Mouse (Mus musculus) forebrain, postnatal 0 days (tissue): ENCODE results near the gene Tcfl5. TPM values are rescaled to one million over a fixed set of nuclear protein-coding genes. Genes with fewer than 3 reads are reported as not detected.

Experiments
- ATAC-seq: fragments of 200-750 bp; cut with Nextera tagmentation; 2 replicates; pipeline ENCODE4 v1.8.0; 2017; ENCODE audit warnings: mild to moderate bottlenecking, moderate library complexity
- DNase-seq: peaks from one replicate; pipeline ENCODE4 v3.0.0-alpha.2; 2015
- H3K27ac ChIP-seq: fragments of 300-500 bp; sonication (generic); 2 replicates; pipeline ENCODE4 v1.5.1; 2014; ENCODE audit warnings: low read depth, mild to moderate bottlenecking, antibody characterized with exemption, low read length, moderate library complexity, mixed read lengths
- H3K27me3 ChIP-seq: fragments of 300-500 bp; sonication (generic); 2 replicates; pipeline ENCODE4 v1.6.1; 2014; ENCODE audit warnings: mild to moderate bottlenecking, low read length, mixed read lengths; ENCODE audit not compliant: insufficient read depth
- H3K36me3 ChIP-seq: fragments of 300-500 bp; sonication (generic); 2 replicates; pipeline ENCODE4 v1.6.1; 2014; ENCODE audit warnings: mild to moderate bottlenecking, moderate library complexity; ENCODE audit not compliant: insufficient read depth
- H3K4me1 ChIP-seq: fragments of 300-500 bp; sonication (generic); 2 replicates; pipeline ENCODE4 v1.6.1; 2014; ENCODE audit warnings: antibody characterized with exemption; ENCODE audit not compliant: insufficient read depth
- H3K4me2 ChIP-seq: fragments of 300-500 bp; sonication (generic); 2 replicates; pipeline ENCODE4 v1.6.1; 2014; ENCODE audit warnings: low read depth, mild to moderate bottlenecking, moderate library complexity
- H3K4me3 ChIP-seq: fragments of 300-500 bp; sonication (generic); 2 replicates; pipeline ENCODE4 v1.5.1; 2014; ENCODE audit warnings: low read depth, low read length, mixed read lengths
- H3K9ac ChIP-seq: fragments of 300-500 bp; sonication (generic); 2 replicates; pipeline ENCODE4 v1.6.1; 2014; ENCODE audit warnings: mild to moderate bottlenecking
- H3K9me3 ChIP-seq: fragments of 300-500 bp; sonication (generic); 2 replicates; pipeline ENCODE4 v1.6.1; 2016; ENCODE audit warnings: low read length
- CTCF ChIP-seq: sonication (generic); IDR thresholded peaks from 2 replicates; pipeline ENCODE4 v1.5.1; 2016; ENCODE audit warnings: antibody characterized with exemption, control low read depth, low read depth
- WGBS: fragments of 180-500 bp; shearing (Covaris S2); extraction: QIAGEN DNeasy Blood & Tissue Kit; methylation state at CpG from one replicate; pipeline ENCODE4 v1.1.7; 2014; 5-methylcytosine and 5-hydroxymethylcytosine counted together
- polyA plus RNA-seq: library from polyadenylated mRNA; unstranded; fragments of >200 nt; fragmentation: Nextera tagmentation; extraction: Ambion mirVana; gene quantifications from 2 replicates; pipeline ENCODE4 v1.2.1, GENCODE M21; 2015
- total RNA-seq: library from RNA; depleted of rRNA; stranded (reverse); fragments of >200 nt; gene quantifications from 2 replicates; pipeline ENCODE4 v1.2.3, GENCODE M21; 2014

Tcfl5 gene
- total and polyA plus RNA-seq, 2 experiments from 2014 or later, result 1.2 to 5.9 TPM

GRCm38 (mm10) chr2:180646841-180647240 lies 4.3 kb upstream of the Tcfl5 start:
- Histone ChIP-seq H3K36me3 (no peaks in the 10 kb centered on the region), H3K27me3 (peaks cover 23% of the 10 kb centered on the region), H3K27ac (no peak overlapping the region), H3K4me1 (no peaks in the 10 kb centered on the region), H3K4me2 (no peak overlapping the region), H3K4me3 (no peak overlapping the region), H3K9ac (no peak overlapping the region), H3K9me3 (peaks cover 18% of the 10 kb centered on the region)
- DNase-seq, result no peak
- no peak for TF ChIP-seq CTCF
- ATAC-seq, result no peak

GRCm38 (mm10) chr2:180643626-180644025 lies 1.1 kb upstream of the Tcfl5 start:
- Histone ChIP-seq H3K9ac (no peak overlapping the region), H3K4me1 (no peaks in the 10 kb centered on the region), H3K27ac (no peak overlapping the region), H3K36me3 (no peaks in the 10 kb centered on the region), H3K4me2 (no peak overlapping the region), H3K4me3 (no peak overlapping the region), H3K27me3 (peaks cover 41% of the 10 kb centered on the region), H3K9me3 (peaks cover 18% of the 10 kb centered on the region)
- no peak for ATAC-seq
- TF ChIP-seq CTCF, result no peak
- DNase-seq, result no peak

- Histone ChIP-seq H3K27ac (no peak overlapping the region), H3K4me2 (peak overlapping the region; percentile 46), H3K36me3 (no peaks in the 10 kb centered on the region), H3K9ac (no peak overlapping the region), H3K27me3 (peaks cover 41% of the 10 kb centered on the region), H3K9me3 (peaks cover 18% of the 10 kb centered on the region), H3K4me3 (peak overlapping the region; percentile 39), H3K4me1 (no peaks in the 10 kb centered on the region)
- DNase-seq (no peak), ATAC-seq (peak; percentile 53)
- TF ChIP-seq CTCF, result no peak
- WGBS, result 7% methylated on average over 97 of the region's 112 CpGs
Measured at GRCm38 (mm10) chr2:180641576-180642554, 643 bp downstream of the Tcfl5 start.

- Histone ChIP-seq H3K27me3 (no peaks in the 10 kb centered on the region), H3K27ac (no peak overlapping the region), H3K36me3 (no peaks in the 10 kb centered on the region), H3K4me3 (no peak overlapping the region), H3K9ac (no peak overlapping the region), H3K4me2 (no peak overlapping the region), H3K9me3 (no peaks in the 10 kb centered on the region), H3K4me1 (no peaks in the 10 kb centered on the region)
- no peak for ATAC-seq
- 91% methylated on average over 2 of the region's 2 CpGs for WGBS
- DNase-seq, result no peak
- TF ChIP-seq CTCF, result no peak
Measured at GRCm38 (mm10) chr2:180611882-180612281, 30.6 kb downstream of the Tcfl5 start.

GRCm38 (mm10) chr2:180610283-180610682 lies 32.2 kb downstream of the Tcfl5 start:
- H3K27me3 ChIP-seq, result no peaks in the 10 kb centered on the region
- WGBS, result 85% methylated on average over 4 of the region's 4 CpGs
- no peaks in the 10 kb centered on the region for H3K4me1 ChIP-seq
- H3K9ac ChIP-seq, result no peak overlapping the region
- no peaks in the 10 kb centered on the region for H3K36me3 ChIP-seq
- no peak overlapping the region for H3K27ac ChIP-seq
- TF ChIP-seq CTCF, result no peak
- H3K4me2 ChIP-seq, result no peak overlapping the region
- no peak for ATAC-seq
- no peak for DNase-seq
- H3K4me3 ChIP-seq, result no peak overlapping the region
- H3K9me3 ChIP-seq, result no peaks in the 10 kb centered on the region

- H3K36me3 ChIP-seq, result no peaks in the 10 kb centered on the region; the same call in 1 of the 2 replicates
- H3K9me3 ChIP-seq, result no peaks in the 10 kb centered on the region
- peaks cover 4% of the 10 kb centered on the region; the same call in 1 of the 2 replicates for H3K4me1 ChIP-seq
- no peak overlapping the region for H3K27ac ChIP-seq
- no peak overlapping the region for H3K4me3 ChIP-seq
- H3K9ac ChIP-seq, result no peak overlapping the region
- ATAC-seq (no peak), DNase-seq (no peak)
- H3K4me2 ChIP-seq, result no peak overlapping the region
- TF ChIP-seq CTCF, result no peak
- WGBS, result 48% methylated on average over 6 of the region's 6 CpGs
- H3K27me3 ChIP-seq, result no peaks in the 10 kb centered on the region
Measured at GRCm38 (mm10) chr2:180604781-180605180, 37.7 kb downstream of the Tcfl5 start.

- H3K9ac ChIP-seq, result no peak overlapping the region
- no peak for TF ChIP-seq CTCF
- H3K4me1 ChIP-seq, result peaks cover 8% of the 10 kb centered on the region; the same call in 1 of the 2 replicates
- H3K36me3 ChIP-seq, result peaks cover 2% of the 10 kb centered on the region
- 5% methylated on average over 9 of the region's 9 CpGs for WGBS
- 0 out of 2 replicates have a peak overlapping the region, but pooled peaks have one; percentile 40 for H3K27ac ChIP-seq
- H3K27me3 ChIP-seq, result no peaks in the 10 kb centered on the region
- H3K4me3 ChIP-seq, result no peak overlapping the region
- H3K9me3 ChIP-seq, result no peaks in the 10 kb centered on the region
- peak overlapping the region; percentile 10; the same call in 1 of the 2 replicates for H3K4me2 ChIP-seq
- peak; percentile 76 for ATAC-seq
- DNase-seq, result peak; percentile 70
Measured at GRCm38 (mm10) chr2:180600569-180601021, 41.9 kb downstream of the Tcfl5 start.
